Mouse (Mus musculus): ENCODE results near the gene Siglecf. TPM values are rescaled to one million over a fixed set of nuclear protein-coding genes. Genes with fewer than 3 reads are reported as not detected.

The Siglecf gene
- polyA plus RNA-seq, 1 experiment from 2014 or later: 0.27 TPM

DNA sequence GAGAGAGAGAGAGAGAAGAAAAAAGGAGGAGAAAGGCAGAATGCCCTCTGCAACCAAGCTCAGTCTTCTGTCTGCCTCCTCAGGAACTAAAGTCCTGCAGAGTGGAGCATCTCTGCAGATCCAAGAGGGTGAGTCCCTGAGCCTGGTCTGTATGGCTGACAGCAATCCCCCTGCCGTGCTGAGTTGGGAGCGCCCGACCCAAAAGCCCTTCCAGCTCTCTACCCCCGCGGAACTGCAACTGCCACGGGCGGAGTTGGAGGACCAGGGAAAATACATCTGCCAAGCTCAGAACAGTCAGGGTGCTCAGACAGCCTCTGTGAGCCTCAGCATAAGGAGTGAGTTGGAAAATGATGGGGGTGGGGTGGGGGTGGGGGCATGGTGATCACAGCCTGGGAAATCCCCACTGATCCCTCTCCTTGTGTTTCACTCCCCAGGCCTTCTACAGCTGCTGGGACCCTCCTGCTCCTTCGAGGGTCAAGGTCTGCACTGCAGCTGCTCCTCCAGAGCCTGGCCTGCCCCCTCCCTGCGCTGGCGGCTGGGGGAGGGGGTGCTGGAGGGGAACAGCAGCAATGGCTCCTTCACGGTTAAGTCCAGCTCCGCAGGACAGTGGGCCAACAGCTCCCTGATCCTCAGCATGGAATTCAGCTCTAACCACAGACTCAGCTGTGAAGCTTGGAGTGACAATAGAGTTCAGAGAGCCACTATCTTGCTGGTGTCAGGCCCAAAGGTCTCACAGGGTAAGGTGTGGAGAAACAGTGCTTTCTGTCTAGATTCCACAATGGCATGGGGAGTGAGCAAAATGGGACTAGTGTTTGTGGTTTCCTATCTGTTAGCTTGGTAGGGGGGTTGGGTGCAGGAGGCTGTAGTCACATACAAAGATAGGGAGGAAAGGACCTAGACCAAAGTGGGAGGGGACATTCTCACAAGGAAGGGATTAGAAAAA lies 4.0 kb downstream of the Siglecf start:
- H3K9me3 ChIP-seq (replicated peaks; ENCODE audit: control insufficient read depth, low read length): no peaks in the 10 kb centered on the region
- 0 out of 2 replicates have a peak overlapping the region, but pooled peaks have one; percentile 26 for H3K9ac ChIP-seq (ENCODE audit: low read length)
- peak; percentile 37; the same call in 1 of the 2 replicates for ATAC-seq (ENCODE audit: insufficient read depth, low FRiP score)
- H3K27me3 ChIP-seq (ENCODE audit: control insufficient read depth, insufficient read depth, low read length): no peaks in the 10 kb centered on the region
- H3K36me3 ChIP-seq (ENCODE audit: control insufficient read depth, insufficient read depth, low read length): no peaks in the 10 kb centered on the region
- H3K4me2 ChIP-seq (ENCODE audit: low read depth, low read length): no peak overlapping the region
- H3K27ac ChIP-seq (ENCODE audit: low read length): no peak overlapping the region
- no peak overlapping the region; the same call in 1 of the 2 replicates for H3K4me3 ChIP-seq (replicated peaks; ENCODE audit: low read length)
- H3K4me1 ChIP-seq (ENCODE audit: control insufficient read depth, insufficient read depth, low read length): no peaks in the 10 kb centered on the region
- 7% methylated on average over 12 of the region's 12 CpGs for WGBS

GRCm38 (mm10) chr7:43358556-43358955 lies 7.4 kb downstream of the Siglecf start:
- no peak for ATAC-seq (ENCODE audit: insufficient read depth, low FRiP score)
- no peaks in the 10 kb centered on the region for H3K9me3 ChIP-seq (replicated peaks; ENCODE audit: control insufficient read depth, low read length)
- WGBS: 81% methylated on average over 3 of the region's 3 CpGs

DNA sequence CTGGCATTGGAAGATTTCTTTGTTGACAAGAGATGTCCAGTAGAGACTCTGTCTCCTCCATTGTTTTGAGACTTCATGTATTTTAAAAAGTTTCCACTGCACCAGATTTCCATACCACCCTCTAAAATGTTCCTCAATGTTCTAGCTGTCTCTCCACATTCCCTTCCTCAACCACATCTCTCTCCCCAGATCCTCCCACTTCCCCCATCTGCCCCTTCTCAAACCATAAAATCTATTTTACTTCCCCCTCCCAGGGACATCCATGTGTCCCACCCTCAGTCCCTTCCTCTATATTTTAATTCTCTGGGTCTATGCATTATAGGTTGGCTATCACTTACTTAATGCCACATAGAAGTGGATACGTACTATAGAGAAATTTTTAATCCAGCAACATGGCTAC lies 10.3 kb downstream of the Siglecf start:
- Histone ChIP-seq H3K4me3 (replicated peaks; ENCODE audit: low read length) (no peak overlapping the region), H3K36me3 (ENCODE audit: control insufficient read depth, insufficient read depth, low read length) (no peaks in the 10 kb centered on the region), H3K9me3 (replicated peaks; ENCODE audit: control insufficient read depth, low read length) (no peaks in the 10 kb centered on the region), H3K9ac (ENCODE audit: low read length) (no peak overlapping the region), H3K27ac (ENCODE audit: low read length) (no peak overlapping the region), H3K4me1 (ENCODE audit: control insufficient read depth, insufficient read depth, low read length) (no peaks in the 10 kb centered on the region), H3K27me3 (ENCODE audit: control insufficient read depth, insufficient read depth, low read length) (no peaks in the 10 kb centered on the region), H3K4me2 (ENCODE audit: low read depth, low read length) (no peak overlapping the region)
- ATAC-seq (ENCODE audit: insufficient read depth, low FRiP score): no peak
- WGBS: 82% methylated on average over 1 of the region's 1 CpGs

More at GRCm38 (mm10) chr7:43358556-43358955, 7.4 kb downstream of the Siglecf start:
- H3K9ac ChIP-seq (ENCODE audit: low read length): no peak overlapping the region
- H3K36me3 ChIP-seq (ENCODE audit: control insufficient read depth, insufficient read depth, low read length): no peaks in the 10 kb centered on the region
- no peaks in the 10 kb centered on the region for H3K27me3 ChIP-seq (ENCODE audit: control insufficient read depth, insufficient read depth, low read length)
- H3K4me2 ChIP-seq (ENCODE audit: low read depth, low read length): no peak overlapping the region
- H3K4me1 ChIP-seq (ENCODE audit: control insufficient read depth, insufficient read depth, low read length): no peaks in the 10 kb centered on the region
- no peak overlapping the region for H3K27ac ChIP-seq (ENCODE audit: low read length)
- no peak overlapping the region for H3K4me3 ChIP-seq (replicated peaks; ENCODE audit: low read length)

GRCm38 (mm10) chr7:43362021-43362420 lies 10.9 kb downstream of the Siglecf start:
- no peaks in the 10 kb centered on the region for H3K27me3 ChIP-seq (ENCODE audit: control insufficient read depth, insufficient read depth, low read length)
- no peaks in the 10 kb centered on the region for H3K9me3 ChIP-seq (replicated peaks; ENCODE audit: control insufficient read depth, low read length)
- no peak overlapping the region for H3K27ac ChIP-seq (ENCODE audit: low read length)
- H3K36me3 ChIP-seq (ENCODE audit: control insufficient read depth, insufficient read depth, low read length): no peaks in the 10 kb centered on the region
- 56% methylated on average over 4 of the region's 4 CpGs for WGBS
- H3K4me1 ChIP-seq (ENCODE audit: control insufficient read depth, insufficient read depth, low read length): no peaks in the 10 kb centered on the region
- H3K9ac ChIP-seq (ENCODE audit: low read length): no peak overlapping the region
- no peak for ATAC-seq (ENCODE audit: insufficient read depth, low FRiP score)
- no peak overlapping the region for H3K4me3 ChIP-seq (replicated peaks; ENCODE audit: low read length)
- H3K4me2 ChIP-seq (ENCODE audit: low read depth, low read length): no peak overlapping the region

DNA sequence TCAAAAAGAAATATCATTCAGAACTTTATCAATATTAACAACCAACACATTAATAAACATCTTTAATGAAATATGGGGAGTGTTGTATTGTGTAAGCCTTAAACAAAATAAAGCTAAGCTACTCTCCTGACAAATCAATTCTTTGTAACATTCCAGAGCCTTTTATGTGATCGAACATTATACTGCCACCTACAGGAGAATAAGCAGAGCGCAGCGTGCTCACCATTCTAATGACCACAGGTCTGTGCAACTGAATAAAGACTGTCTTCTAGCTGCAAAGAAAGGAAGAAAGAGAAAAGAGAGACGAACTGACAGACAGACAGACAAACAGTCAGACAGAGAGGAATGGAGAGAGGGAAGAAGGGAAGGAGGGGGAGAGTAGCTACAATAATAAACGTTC lies 27.1 kb downstream of the Siglecf start:
- Histone ChIP-seq H3K27me3 (ENCODE audit: control insufficient read depth, insufficient read depth, low read length) (no peaks in the 10 kb centered on the region), H3K4me2 (ENCODE audit: low read depth, low read length) (no peak overlapping the region), H3K4me3 (replicated peaks; ENCODE audit: low read length) (no peak overlapping the region), H3K27ac (ENCODE audit: low read length) (no peak overlapping the region), H3K4me1 (ENCODE audit: control insufficient read depth, insufficient read depth, low read length) (no peaks in the 10 kb centered on the region), H3K9ac (ENCODE audit: low read length) (no peak overlapping the region), H3K9me3 (replicated peaks; ENCODE audit: control insufficient read depth, low read length) (no peaks in the 10 kb centered on the region), H3K36me3 (ENCODE audit: control insufficient read depth, insufficient read depth, low read length) (no peaks in the 10 kb centered on the region)
- ATAC-seq (ENCODE audit: insufficient read depth, low FRiP score): no peak
- WGBS: 14% methylated on average over 5 of the region's 5 CpGs

GRCm38 (mm10) chr7:43392349-43393121 lies 41.4 kb downstream of the Siglecf start:
- Histone ChIP-seq H3K4me1 (ENCODE audit: control insufficient read depth, insufficient read depth, low read length) (no peaks in the 10 kb centered on the region), H3K36me3 (ENCODE audit: control insufficient read depth, insufficient read depth, low read length) (no peaks in the 10 kb centered on the region), H3K27me3 (ENCODE audit: control insufficient read depth, insufficient read depth, low read length) (no peaks in the 10 kb centered on the region), H3K9me3 (replicated peaks; ENCODE audit: control insufficient read depth, low read length) (no peaks in the 10 kb centered on the region), H3K27ac (ENCODE audit: low read length) (no peak overlapping the region), H3K4me3 (replicated peaks; ENCODE audit: low read length) (no peak overlapping the region), H3K9ac (ENCODE audit: low read length) (no peak overlapping the region), H3K4me2 (ENCODE audit: low read depth, low read length) (no peak overlapping the region)
- ATAC-seq (ENCODE audit: insufficient read depth, low FRiP score): no peak
- WGBS: 69% methylated on average over 8 of the region's 8 CpGs

- Histone ChIP-seq H3K9me3 (replicated peaks; ENCODE audit: control insufficient read depth, low read length) (no peaks in the 10 kb centered on the region), H3K4me3 (replicated peaks; ENCODE audit: low read length) (no peak overlapping the region), H3K27me3 (ENCODE audit: control insufficient read depth, insufficient read depth, low read length) (no peaks in the 10 kb centered on the region), H3K27ac (ENCODE audit: low read length) (no peak overlapping the region), H3K4me2 (ENCODE audit: low read depth, low read length) (no peak overlapping the region), H3K4me1 (ENCODE audit: control insufficient read depth, insufficient read depth, low read length) (no peaks in the 10 kb centered on the region), H3K36me3 (ENCODE audit: control insufficient read depth, insufficient read depth, low read length) (no peaks in the 10 kb centered on the region), H3K9ac (ENCODE audit: low read length) (no peak overlapping the region)
- no peak for ATAC-seq (ENCODE audit: insufficient read depth, low FRiP score)
- WGBS: 82% methylated on average over 2 of the region's 2 CpGs
Measured at GRCm38 (mm10) chr7:43399501-43399900, 48.4 kb downstream of the Siglecf start.

- no peak for ATAC-seq (ENCODE audit: insufficient read depth, low FRiP score)
- Histone ChIP-seq H3K27ac (ENCODE audit: low read length) (no peak overlapping the region), H3K27me3 (ENCODE audit: control insufficient read depth, insufficient read depth, low read length) (no peaks in the 10 kb centered on the region), H3K9me3 (replicated peaks; ENCODE audit: control insufficient read depth, low read length) (no peaks in the 10 kb centered on the region), H3K4me2 (ENCODE audit: low read depth, low read length) (no peak overlapping the region), H3K4me3 (replicated peaks; ENCODE audit: low read length) (no peak overlapping the region), H3K36me3 (ENCODE audit: control insufficient read depth, insufficient read depth, low read length) (no peaks in the 10 kb centered on the region), H3K9ac (ENCODE audit: low read length) (no peak overlapping the region), H3K4me1 (ENCODE audit: control insufficient read depth, insufficient read depth, low read length) (no peaks in the 10 kb centered on the region)
- WGBS: 29% methylated on average over 2 of the region's 2 CpGs
Measured at GRCm38 (mm10) chr7:43402718-43403117, 51.6 kb downstream of the Siglecf start.

DNA sequence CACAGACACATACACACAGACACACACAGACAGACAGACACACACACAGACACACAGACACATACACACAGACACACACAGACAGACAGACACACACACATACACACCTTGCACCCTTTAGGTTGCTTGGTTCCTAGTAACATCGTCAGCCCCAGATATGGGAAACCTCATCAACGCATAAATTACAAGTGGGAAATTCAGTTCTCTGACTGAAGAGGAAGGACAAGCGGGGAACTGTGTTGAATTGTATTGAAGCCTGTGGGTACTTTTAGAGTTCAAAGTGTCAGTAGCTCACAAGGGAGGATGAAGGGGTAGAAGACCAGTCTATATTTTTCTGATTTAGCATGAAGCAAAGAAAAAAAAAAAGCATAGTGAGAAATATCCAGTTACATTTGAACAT lies 56.4 kb downstream of the Siglecf start:
- no peak overlapping the region for H3K4me3 ChIP-seq (replicated peaks; ENCODE audit: low read length)
- H3K27ac ChIP-seq (ENCODE audit: low read length): no peak overlapping the region
- WGBS: 78% methylated on average over 3 of the region's 3 CpGs
- H3K36me3 ChIP-seq (ENCODE audit: control insufficient read depth, insufficient read depth, low read length): no peaks in the 10 kb centered on the region
- H3K4me1 ChIP-seq (ENCODE audit: control insufficient read depth, insufficient read depth, low read length): no peaks in the 10 kb centered on the region
- H3K27me3 ChIP-seq (ENCODE audit: control insufficient read depth, insufficient read depth, low read length): no peaks in the 10 kb centered on the region
- H3K9ac ChIP-seq (ENCODE audit: low read length): no peak overlapping the region
- no peak for ATAC-seq (ENCODE audit: insufficient read depth, low FRiP score)
- H3K4me2 ChIP-seq (ENCODE audit: low read depth, low read length): no peak overlapping the region
- H3K9me3 ChIP-seq (replicated peaks; ENCODE audit: control insufficient read depth, low read length): no peaks in the 10 kb centered on the region

Data from stomach, embryonic 16.5 days (tissue).